Mouse (Mus musculus) lung, postnatal 4 days (tissue): ENCODE results near the gene Chaf1a.

Experiments used
- DNase-seq, 2 experiments: peaks; one replicate each; pipeline ENCODE4 v3.0.0; 2021

Chaf1a gene

DNA sequence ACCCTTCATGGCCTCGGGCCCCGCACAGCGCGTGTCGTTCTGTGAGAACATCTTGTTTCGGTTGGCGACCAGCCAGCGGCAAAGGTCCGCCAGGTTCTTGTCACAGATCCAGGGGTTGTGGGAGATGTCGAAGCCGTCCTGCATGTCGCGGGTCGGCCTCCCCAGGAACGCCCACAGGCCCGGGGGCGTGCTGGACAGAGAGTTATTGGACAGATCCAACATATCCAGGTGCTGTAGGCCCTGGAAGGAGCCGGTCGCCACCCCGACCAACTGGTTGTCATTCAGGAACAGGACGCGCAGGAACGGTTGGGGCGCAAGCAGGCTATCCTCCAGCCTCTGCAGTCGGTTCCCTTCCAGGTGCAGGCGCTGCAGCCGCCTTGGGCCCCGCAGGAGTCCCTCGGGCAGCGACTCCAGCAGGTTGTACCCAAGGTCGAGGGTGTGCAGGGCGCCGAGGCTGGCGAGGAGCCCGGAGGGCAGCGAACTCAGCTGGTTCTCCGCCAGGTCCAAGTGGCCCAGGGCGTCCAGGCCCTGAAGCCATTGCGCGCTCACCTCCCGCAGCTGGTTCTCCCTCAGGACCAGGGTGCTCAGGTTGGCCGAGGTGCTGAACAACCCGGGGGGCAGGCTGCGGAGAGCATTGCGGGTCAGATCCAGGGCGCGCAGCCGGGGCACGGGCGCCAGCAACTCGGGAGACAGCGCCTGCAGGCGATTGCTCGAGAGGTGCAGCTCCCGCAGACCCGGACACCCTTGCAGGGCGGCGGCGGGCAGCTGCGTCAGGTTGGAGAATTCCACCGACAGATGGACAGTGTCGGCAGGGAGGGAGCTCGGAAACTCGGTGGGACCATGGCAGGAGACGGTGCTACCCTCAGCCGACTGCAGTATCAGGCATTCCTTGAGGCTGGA lies 80.0 kb downstream of the Chaf1a start:
- peak; percentile 40 to 59 for DNase-seq

DNA sequence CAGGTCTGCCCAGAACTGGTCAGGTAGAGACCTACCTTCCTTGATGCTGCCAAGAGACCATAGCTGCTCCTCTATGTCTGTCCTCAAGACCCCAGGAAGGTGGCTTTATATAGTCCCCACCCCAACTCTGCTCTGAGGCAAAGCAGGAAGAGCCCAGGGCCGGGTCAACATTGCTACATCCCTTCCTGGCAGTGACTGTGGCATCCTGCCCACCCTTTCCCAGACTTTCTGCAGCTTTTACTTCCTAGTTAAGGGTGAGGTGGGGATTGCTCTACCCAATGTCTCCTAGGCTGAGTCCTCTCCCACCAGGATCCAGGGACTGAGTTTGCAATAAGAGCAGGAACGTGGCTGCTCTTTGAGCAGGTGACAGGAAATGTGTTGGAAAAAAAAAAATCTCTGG lies 81.6 kb downstream of the Chaf1a start, which contains the start of gene Lrg1:
Gene Lrg1 (minus strand): TSS at position 176 of the 400 bp plus-strand sequence.
- no peak for DNase-seq
